Mouse (Mus musculus) kidney, postnatal 4 days (tissue): Measurements from ENCODE around the gene Pcp4l1.
"Not testable (repeated sequence)": the region's sequence is repeated elsewhere in the genome, so short reads cannot be mapped to it uniquely, and the experiment has no call there.

Source experiments
- DNase-seq, 2 experiments: peaks; one replicate each; pipeline ENCODE4 v3.0.0; 2021; ENCODE audit warnings: mixed read lengths in 2 of 2

Gene Pcp4l1

DNA sequence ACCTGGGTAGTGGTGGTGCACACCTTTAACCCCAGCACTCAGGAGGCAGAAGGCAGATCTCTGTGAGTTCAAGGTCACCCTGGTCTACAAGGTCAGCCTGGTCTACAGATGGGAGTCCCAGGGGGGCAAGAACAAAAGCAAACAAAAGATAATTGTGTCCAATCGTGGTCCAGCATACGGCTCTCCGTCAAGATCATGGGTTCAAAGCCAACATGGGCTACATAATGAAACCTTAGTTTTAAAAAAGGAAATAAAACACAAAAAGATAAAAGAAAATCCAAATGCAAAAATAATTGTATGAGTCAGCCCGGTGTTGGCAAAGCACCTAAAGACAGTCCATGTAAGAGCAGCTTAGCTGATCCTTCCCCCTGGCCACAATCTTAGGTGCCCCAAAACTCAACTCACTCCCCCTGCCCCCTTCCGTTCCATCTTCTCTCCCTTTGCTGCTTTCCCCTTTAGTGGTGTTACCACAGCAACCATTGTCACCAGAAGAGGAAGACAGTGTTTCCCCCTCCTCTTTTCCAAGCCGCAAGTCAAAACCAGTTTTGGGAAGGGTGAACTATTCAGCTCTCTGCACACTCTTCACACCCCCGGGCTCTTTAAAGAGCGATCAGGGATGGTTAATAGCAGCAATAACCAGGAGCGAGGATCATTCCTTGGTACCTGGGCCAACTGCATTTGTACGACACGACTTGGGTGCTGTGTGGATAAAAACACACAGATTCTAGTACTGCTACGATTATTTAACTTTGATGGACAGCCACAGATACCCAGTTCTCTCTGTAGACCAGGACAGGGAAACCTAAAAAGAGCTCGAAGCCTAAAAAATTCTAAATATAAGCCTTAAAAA, 8.0 kb downstream of the Pcp4l1 start:
- no peak for DNase-seq

DNA sequence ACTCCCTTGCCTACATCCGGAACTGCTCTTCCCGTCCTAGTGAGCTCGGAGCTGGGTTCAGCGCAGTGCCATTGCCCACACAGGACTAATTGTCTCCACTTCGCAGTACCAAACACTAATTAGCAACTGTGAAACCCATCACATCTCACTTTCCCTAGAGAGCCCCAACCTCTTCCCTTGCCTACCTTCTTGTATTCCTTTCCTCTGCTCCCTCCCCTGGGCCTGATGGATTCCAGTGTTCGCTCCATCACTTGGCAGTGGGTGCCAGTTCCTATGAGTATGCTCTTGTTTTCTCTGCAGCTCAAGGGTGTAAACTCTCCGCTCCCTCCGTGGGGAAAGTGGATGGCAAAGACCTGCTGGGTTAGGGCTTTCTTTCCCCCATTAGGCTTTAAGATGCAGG, 10.4 kb downstream of the Pcp4l1 start:
- no peak for DNase-seq

DNA sequence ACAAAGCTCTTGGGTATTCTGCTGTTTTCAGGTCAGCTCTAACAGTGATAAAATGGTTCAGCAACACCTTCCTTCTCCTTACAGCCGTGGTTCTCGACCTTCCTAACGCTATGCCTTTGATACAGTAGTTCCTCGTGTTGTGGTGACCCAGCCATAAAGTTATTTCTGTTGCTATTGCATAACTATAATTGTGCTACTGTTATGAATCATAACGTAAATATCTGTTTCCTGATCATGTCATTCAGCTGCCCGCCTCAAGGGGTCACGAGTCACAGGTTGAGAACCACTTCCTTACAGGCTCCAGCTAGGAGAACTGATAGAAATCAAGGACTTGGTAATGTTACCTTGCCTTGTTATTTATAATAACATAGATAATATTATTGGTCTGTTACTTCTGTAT, 11.8 kb downstream of the Pcp4l1 start:
- peak; percentile 31 to 49 for DNase-seq

DNA sequence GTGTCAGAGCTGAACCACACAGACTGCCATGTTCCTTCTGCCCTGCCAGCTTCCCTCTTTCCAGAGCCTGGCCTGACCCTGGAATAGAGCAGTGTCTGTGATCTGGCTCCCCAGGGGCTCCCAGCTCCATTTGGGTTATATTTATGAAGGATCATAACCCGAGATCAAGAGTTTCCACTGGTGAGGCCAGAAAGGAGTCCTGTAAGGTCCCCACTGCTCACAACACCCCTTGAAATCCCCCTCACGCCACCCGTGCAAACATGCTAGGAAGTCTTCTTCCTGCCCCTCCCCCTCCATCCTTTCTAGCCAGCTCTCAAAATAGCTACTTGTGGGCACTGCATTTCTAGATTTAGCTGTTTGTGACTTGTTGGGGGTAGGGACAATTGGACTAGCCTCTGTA, 12.4 kb downstream of the Pcp4l1 start:
- peak in 1 of 2 experiments; percentile 44 for DNase-seq

GRCm38 (mm10) chr1:171183025-171183424, 13.0 kb downstream of the Pcp4l1 start:
- DNase-seq = no peak

GRCm38 (mm10) chr1:171179487-171180171, 16.4 kb downstream of the Pcp4l1 start:
- DNase-seq = no peak

DNA sequence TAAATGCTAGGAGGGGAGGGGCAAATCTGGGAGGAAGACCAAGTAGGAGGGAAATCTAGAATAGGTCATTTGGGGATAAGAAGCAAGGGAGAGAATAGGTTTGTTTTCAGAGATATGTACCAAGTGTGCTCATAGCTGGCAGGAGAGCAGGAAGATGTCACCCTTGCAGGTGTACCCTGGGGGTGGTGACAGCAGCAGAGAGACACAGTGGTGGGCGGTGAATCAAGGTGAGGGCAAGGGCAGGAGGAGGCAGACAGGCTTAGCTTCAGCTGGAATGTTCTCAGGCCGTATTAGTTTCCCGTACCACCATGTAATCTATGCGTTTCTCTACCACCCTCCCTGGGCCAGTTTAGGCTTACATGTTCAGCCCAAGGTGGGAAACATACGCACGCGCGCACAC, 23.3 kb downstream of the Pcp4l1 start:
- DNase-seq = no peak

DNA sequence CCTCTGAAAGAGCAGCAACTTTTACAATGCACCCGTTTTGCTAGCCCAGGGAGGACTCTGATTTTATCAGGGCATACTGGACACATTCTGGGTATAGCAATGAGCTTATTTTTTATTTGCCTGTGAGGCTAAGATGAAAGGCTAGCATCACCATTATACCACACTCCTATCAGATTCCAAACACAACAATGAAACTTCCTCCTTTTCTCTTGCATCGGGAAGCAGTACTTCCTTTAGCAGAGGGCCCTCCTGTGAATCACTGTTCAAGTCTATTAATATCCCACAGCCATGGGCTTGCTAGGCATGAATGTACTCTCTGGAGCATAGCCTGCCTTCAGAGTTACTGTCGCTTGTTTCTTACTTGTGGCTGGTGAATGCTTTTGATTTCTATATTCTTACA, 24.9 kb downstream of the Pcp4l1 start:
- DNase-seq = no peak

GRCm38 (mm10) chr1:171169913-171170312, 26.2 kb downstream of the Pcp4l1 start:
- DNase-seq = no peak

GRCm38 (mm10) chr1:171168906-171169305, 27.2 kb downstream of the Pcp4l1 start:
- DNase-seq = no peak

DNA sequence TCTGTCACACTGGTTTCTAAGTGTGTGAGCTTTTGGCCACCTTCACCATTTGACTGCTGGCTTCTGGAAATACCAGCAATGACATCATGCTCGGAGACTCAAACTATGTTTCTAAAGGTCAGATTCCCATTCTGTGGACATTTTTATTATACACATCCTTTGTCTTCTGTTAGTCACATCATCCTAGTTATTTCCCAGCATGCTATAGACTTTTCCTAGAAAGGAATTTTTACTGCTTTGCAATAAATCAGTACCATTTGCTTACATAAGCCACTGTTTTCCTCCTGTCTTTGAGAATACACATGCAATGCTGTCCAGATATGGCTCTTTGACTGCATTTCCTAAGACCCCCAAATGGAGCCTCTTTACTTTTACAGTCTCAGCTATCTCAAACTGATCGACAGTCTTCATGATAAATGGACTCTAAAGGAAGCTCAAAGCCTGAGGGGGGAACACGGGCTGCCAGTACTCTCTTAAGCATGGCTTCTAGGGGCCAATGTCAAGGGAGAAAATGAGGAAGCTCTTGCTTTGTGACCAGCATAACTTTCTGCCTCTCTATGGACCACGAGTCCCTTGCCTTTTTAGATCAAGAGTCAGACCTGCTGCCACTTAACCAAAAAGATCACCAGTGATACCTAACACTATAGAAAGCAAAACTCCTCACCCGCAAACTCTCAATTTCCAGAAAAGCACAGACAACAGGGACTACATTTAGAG, 30.3 kb downstream of the Pcp4l1 start:
- no peak for DNase-seq

GRCm38 (mm10) chr1:171164258-171164657, 31.8 kb downstream of the Pcp4l1 start:
- peak in 1 of 2 experiments; percentile 30 for DNase-seq

GRCm38 (mm10) chr1:171162526-171162925, 33.5 kb downstream of the Pcp4l1 start:
- no peak for DNase-seq

DNA sequence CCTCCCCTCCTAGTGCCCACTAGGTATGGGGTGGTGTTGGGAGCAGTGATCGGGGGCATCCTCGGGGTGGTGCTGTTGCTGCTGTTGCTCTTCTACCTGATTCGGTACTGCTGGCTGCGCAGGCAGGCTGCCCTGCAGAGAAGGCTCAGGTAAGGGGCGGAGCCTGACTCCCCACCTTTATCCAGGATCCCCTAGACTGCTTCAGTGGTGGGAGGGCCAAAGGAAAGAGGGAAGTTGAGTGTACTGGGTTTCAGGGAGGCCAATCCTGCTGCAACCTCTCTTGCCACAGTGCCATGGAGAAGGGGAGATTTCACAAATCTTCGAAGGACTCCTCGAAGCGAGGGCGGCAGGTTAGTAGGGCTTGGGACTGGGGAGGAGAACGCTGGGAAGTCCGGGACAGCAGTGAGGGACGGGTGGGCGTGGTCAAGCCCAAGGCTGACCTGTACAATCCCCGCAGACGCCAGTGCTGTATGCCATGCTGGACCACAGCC, 36.5 kb downstream of the Pcp4l1 start:
- DNase-seq = peak; percentile 39 to 51

- no peak for DNase-seq
Measured at GRCm38 (mm10) chr1:171157965-171158364, 38.1 kb downstream of the Pcp4l1 start.

- DNase-seq = no peak
Measured at GRCm38 (mm10) chr1:171156644-171157043, 39.4 kb downstream of the Pcp4l1 start.

GRCm38 (mm10) chr1:171151966-171152365, 44.1 kb downstream of the Pcp4l1 start:
- no peak for DNase-seq

DNA sequence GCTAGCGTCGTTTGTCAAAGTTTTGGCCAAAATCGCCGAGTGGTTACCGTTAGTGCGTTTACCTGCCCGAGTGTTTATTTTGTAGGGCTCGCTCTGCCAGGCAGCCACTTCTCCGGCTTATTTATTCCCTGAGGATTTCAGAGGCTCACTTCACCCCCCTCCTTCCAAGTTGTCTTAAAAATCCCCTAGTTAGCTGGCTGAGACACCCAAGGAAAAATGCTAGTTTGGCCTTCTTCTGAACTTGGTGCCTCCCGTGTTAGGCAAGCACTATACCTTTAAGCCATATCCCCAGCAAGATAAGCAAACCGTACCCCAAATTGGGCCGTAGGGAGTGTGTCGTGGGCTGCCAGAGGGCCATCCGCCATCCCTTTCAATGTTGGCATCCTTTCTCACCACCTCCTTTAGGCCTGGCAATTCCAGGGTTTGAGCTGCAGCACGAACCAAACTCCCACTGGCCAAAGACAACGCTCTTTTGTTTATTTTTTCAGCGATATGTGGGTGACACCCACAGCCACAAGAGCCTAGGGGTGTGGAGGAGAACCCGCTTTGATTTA, 45.2 kb downstream of the Pcp4l1 start:
- peak; percentile 29 to 47 for DNase-seq

GRCm38 (mm10) chr1:171149974-171150760, 45.9 kb downstream of the Pcp4l1 start, which contains the start of the genes Sdhc and Mpz:
Sdhc (minus strand) TSS chr1:171150603.
Mpz (plus strand) TSS chr1:171150711.
- peak; percentile 97 to 98 for DNase-seq

DNA sequence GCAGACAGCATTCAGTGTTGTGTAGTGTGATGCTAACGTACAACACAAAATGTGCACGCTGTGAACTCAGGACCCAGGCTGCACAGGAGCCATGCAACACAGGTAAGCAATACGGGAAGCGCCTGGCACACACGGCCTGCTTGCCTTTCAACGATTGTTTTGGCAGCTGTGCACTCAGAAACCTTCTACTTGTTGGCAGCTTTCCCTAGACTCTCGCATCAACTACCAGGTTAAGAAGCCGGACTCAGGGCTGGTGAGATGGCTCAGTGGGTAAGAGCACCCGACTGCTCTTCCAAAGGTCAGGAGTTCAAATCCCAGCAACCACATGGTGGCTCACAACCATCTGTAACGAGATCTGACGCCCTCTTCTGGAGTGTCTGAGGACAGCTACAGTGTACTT, 53.1 kb downstream of the Pcp4l1 start:
- DNase-seq = not testable (repeated sequence)

DNA sequence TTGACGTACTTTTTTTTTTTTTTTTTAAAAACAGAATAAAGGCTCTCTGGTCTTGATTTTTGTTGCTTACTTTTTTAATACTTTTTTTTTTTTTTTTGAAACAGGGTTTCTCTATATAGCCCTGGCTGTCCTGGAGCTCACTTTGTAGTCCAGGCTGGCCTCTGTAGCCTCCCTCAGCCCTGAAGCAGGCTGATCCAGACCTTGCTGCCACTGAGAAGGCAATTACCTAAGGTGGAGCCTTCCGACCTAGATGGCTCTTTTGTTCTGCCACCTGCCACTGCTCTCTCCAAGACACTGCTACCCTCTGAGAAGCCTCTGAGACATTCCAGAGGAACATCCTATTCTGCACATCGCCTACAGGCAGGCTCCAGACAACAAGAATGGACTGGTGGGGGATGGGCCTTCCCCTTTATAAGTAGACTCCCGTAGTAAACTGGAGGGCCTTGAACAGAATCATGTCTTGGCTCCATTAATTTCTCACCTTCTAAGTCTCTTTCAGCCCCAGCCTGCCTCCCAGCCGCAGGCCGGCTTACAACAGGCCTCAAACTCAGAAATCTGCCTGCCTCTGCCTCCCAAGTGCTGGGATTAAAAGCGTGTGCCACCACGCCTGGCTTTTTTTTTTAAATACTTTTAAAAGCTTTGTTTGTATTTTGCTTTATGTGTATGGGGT, 58.4 kb downstream of the Pcp4l1 start:
- not testable (repeated sequence) for DNase-seq
